Mouse (Mus musculus): ENCODE results near the gene Corin. TPM values are rescaled to one million over a fixed set of nuclear protein-coding genes. Genes with fewer than 3 reads are reported as not detected.

Gene Corin
- 2.7 and 3.1 TPM in 2 replicates for polyA plus RNA-seq (2014; fragmentation: Nextera tagmentation; extraction: Ambion mirVana)

- no peak within 1 kb of the TSS for H3K9ac ChIP-seq (ENCODE audit: low read depth, low read length)
- H3K36me3 ChIP-seq (ENCODE audit: control insufficient read depth, insufficient read depth, low read length), result no peaks in the 10 kb centered on the region
- peak within 1 kb of the TSS; percentile 67 for H3K4me2 ChIP-seq
- no peak within 1 kb of the TSS for H3K27ac ChIP-seq (ENCODE audit: low read depth, low read length)
- WGBS, result 2% methylated on average over 64 of the region's 64 CpGs
- no peaks in the 10 kb centered on the region for H3K9me3 ChIP-seq (ENCODE audit: control insufficient read depth, low read length)
- peaks cover 26% of the 10 kb centered on the region for H3K27me3 ChIP-seq (replicated peaks; ENCODE audit: control insufficient read depth, insufficient read depth, low read length)
- ATAC-seq (replicated peaks; ENCODE audit: low FRiP score) (peak; percentile 54), DNase-seq (ENCODE audit: low spot score) (peak; percentile 45)
- peak within 1 kb of the TSS; percentile 44 for H3K4me3 ChIP-seq (ENCODE audit: low read depth, low read length)
- peaks cover 2% of the 10 kb centered on the region for H3K4me1 ChIP-seq (replicated peaks; ENCODE audit: control insufficient read depth, insufficient read depth, low read length)
Observed at GRCm38 (mm10) chr5:72503531-72504523, at the start of gene Corin. Gene Corin (minus strand): TSS chr5:72504473.

GRCm38 (mm10) chr5:72551209-72551608 is 46.9 kb upstream of the Corin start:
- Histone ChIP-seq H3K27me3 (replicated peaks; ENCODE audit: control insufficient read depth, insufficient read depth, low read length) (no peaks in the 10 kb centered on the region), H3K4me2 (no peak overlapping the region), H3K4me1 (replicated peaks; ENCODE audit: control insufficient read depth, insufficient read depth, low read length) (no peaks in the 10 kb centered on the region), H3K27ac (ENCODE audit: low read depth, low read length) (no peak overlapping the region), H3K4me3 (ENCODE audit: low read depth, low read length) (no peak overlapping the region), H3K9me3 (ENCODE audit: control insufficient read depth, low read length) (no peaks in the 10 kb centered on the region), H3K9ac (ENCODE audit: low read depth, low read length) (no peak overlapping the region), H3K36me3 (ENCODE audit: control insufficient read depth, insufficient read depth, low read length) (no peaks in the 10 kb centered on the region)
- no peak for DNase-seq (ENCODE audit: low spot score)
- WGBS, result 95% methylated on average over 3 of the region's 3 CpGs
- no peak for ATAC-seq (replicated peaks; ENCODE audit: low FRiP score)

- Histone ChIP-seq H3K4me3 (ENCODE audit: low read depth, low read length) (no peak overlapping the region), H3K36me3 (ENCODE audit: control insufficient read depth, insufficient read depth, low read length) (peaks cover 21% of the 10 kb centered on the region), H3K9me3 (ENCODE audit: control insufficient read depth, low read length) (no peaks in the 10 kb centered on the region), H3K27ac (ENCODE audit: low read depth, low read length) (no peak overlapping the region), H3K4me1 (replicated peaks; ENCODE audit: control insufficient read depth, insufficient read depth, low read length) (no peaks in the 10 kb centered on the region), H3K9ac (ENCODE audit: low read depth, low read length) (no peak overlapping the region), H3K4me2 (no peak overlapping the region), H3K27me3 (replicated peaks; ENCODE audit: control insufficient read depth, insufficient read depth, low read length) (no peaks in the 10 kb centered on the region)
- 88% methylated on average over 3 of the region's 3 CpGs for WGBS
- DNase-seq (ENCODE audit: low spot score) (no peak), ATAC-seq (replicated peaks; ENCODE audit: low FRiP score) (no peak)
Observed at GRCm38 (mm10) chr5:72528896-72529295, 24.6 kb upstream of the Corin start.

- Histone ChIP-seq H3K9me3 (ENCODE audit: control insufficient read depth, low read length) (no peaks in the 10 kb centered on the region), H3K4me2 (no peak overlapping the region), H3K4me1 (replicated peaks; ENCODE audit: control insufficient read depth, insufficient read depth, low read length) (no peaks in the 10 kb centered on the region), H3K4me3 (ENCODE audit: low read depth, low read length) (no peak overlapping the region), H3K36me3 (ENCODE audit: control insufficient read depth, insufficient read depth, low read length) (peaks cover 6% of the 10 kb centered on the region; the same call in 1 of the 2 replicates), H3K9ac (ENCODE audit: low read depth, low read length) (no peak overlapping the region), H3K27ac (ENCODE audit: low read depth, low read length) (no peak overlapping the region), H3K27me3 (replicated peaks; ENCODE audit: control insufficient read depth, insufficient read depth, low read length) (no peaks in the 10 kb centered on the region)
- no peak for ATAC-seq (replicated peaks; ENCODE audit: low FRiP score)
- 86% methylated on average over 5 of the region's 5 CpGs for WGBS
- no peak for DNase-seq (ENCODE audit: low spot score)
Observed at GRCm38 (mm10) chr5:72513808-72514207, 9.5 kb upstream of the Corin start.

- H3K4me1 ChIP-seq (replicated peaks; ENCODE audit: control insufficient read depth, insufficient read depth, low read length), result peaks cover 2% of the 10 kb centered on the region
- no peaks in the 10 kb centered on the region for H3K9me3 ChIP-seq (ENCODE audit: control insufficient read depth, low read length)
- H3K4me2 ChIP-seq, result no peak overlapping the region
- no peak overlapping the region for H3K27ac ChIP-seq (ENCODE audit: low read depth, low read length)
- no peak overlapping the region for H3K9ac ChIP-seq (ENCODE audit: low read depth, low read length)
- DNase-seq (ENCODE audit: low spot score) (no peak), ATAC-seq (replicated peaks; ENCODE audit: low FRiP score) (no peak)
- 72% methylated on average over 5 of the region's 5 CpGs for WGBS
- no peak overlapping the region for H3K4me3 ChIP-seq (ENCODE audit: low read depth, low read length)
- H3K36me3 ChIP-seq (ENCODE audit: control insufficient read depth, insufficient read depth, low read length), result no peaks in the 10 kb centered on the region
- H3K27me3 ChIP-seq (replicated peaks; ENCODE audit: control insufficient read depth, insufficient read depth, low read length), result peaks cover 26% of the 10 kb centered on the region
Observed at GRCm38 (mm10) chr5:72505740-72506139, 1.5 kb upstream of the Corin start.

- no peak for ATAC-seq (replicated peaks; ENCODE audit: low FRiP score)
- Histone ChIP-seq H3K4me3 (ENCODE audit: low read depth, low read length) (no peak overlapping the region), H3K27ac (ENCODE audit: low read depth, low read length) (no peak overlapping the region), H3K27me3 (replicated peaks; ENCODE audit: control insufficient read depth, insufficient read depth, low read length) (peaks cover 26% of the 10 kb centered on the region), H3K4me2 (peak overlapping the region; percentile 67; the same call in 1 of the 2 replicates), H3K9me3 (ENCODE audit: control insufficient read depth, low read length) (no peaks in the 10 kb centered on the region), H3K4me1 (replicated peaks; ENCODE audit: control insufficient read depth, insufficient read depth, low read length) (peaks cover 2% of the 10 kb centered on the region), H3K9ac (ENCODE audit: low read depth, low read length) (no peak overlapping the region), H3K36me3 (ENCODE audit: control insufficient read depth, insufficient read depth, low read length) (no peaks in the 10 kb centered on the region)
- 66% methylated on average over 8 of the region's 8 CpGs for WGBS
- no peak for DNase-seq (ENCODE audit: low spot score)
Observed at GRCm38 (mm10) chr5:72502778-72503177, 1.5 kb downstream of the Corin start.

GRCm38 (mm10) chr5:72501763-72502162 is 2.5 kb downstream of the Corin start:
- no peak overlapping the region for H3K4me2 ChIP-seq
- ATAC-seq (replicated peaks; ENCODE audit: low FRiP score) (no peak), DNase-seq (ENCODE audit: low spot score) (no peak)
- H3K4me3 ChIP-seq (ENCODE audit: low read depth, low read length), result no peak overlapping the region
- H3K9me3 ChIP-seq (ENCODE audit: control insufficient read depth, low read length), result no peaks in the 10 kb centered on the region
- no peak overlapping the region for H3K27ac ChIP-seq (ENCODE audit: low read depth, low read length)
- H3K9ac ChIP-seq (ENCODE audit: low read depth, low read length), result no peak overlapping the region
- H3K36me3 ChIP-seq (ENCODE audit: control insufficient read depth, insufficient read depth, low read length), result no peaks in the 10 kb centered on the region
- peaks cover 2% of the 10 kb centered on the region for H3K4me1 ChIP-seq (replicated peaks; ENCODE audit: control insufficient read depth, insufficient read depth, low read length)
- WGBS, result 54% methylated on average over 3 of the region's 3 CpGs
- peaks cover 26% of the 10 kb centered on the region for H3K27me3 ChIP-seq (replicated peaks; ENCODE audit: control insufficient read depth, insufficient read depth, low read length)

- no peak for DNase-seq (ENCODE audit: low spot score)
- Histone ChIP-seq H3K4me2 (no peak overlapping the region), H3K4me3 (ENCODE audit: low read depth, low read length) (no peak overlapping the region), H3K27me3 (replicated peaks; ENCODE audit: control insufficient read depth, insufficient read depth, low read length) (peaks cover 8% of the 10 kb centered on the region), H3K27ac (ENCODE audit: low read depth, low read length) (no peak overlapping the region), H3K36me3 (ENCODE audit: control insufficient read depth, insufficient read depth, low read length) (no peaks in the 10 kb centered on the region), H3K9me3 (ENCODE audit: control insufficient read depth, low read length) (no peaks in the 10 kb centered on the region), H3K4me1 (replicated peaks; ENCODE audit: control insufficient read depth, insufficient read depth, low read length) (no peaks in the 10 kb centered on the region), H3K9ac (ENCODE audit: low read depth, low read length) (no peak overlapping the region)
- no peak for ATAC-seq (replicated peaks; ENCODE audit: low FRiP score)
- 61% methylated on average over 10 of the region's 10 CpGs for WGBS
Observed at GRCm38 (mm10) chr5:72498271-72498670, 6.0 kb downstream of the Corin start.

- Histone ChIP-seq H3K9ac (ENCODE audit: low read depth, low read length) (no peak overlapping the region), H3K9me3 (ENCODE audit: control insufficient read depth, low read length) (no peaks in the 10 kb centered on the region), H3K27ac (ENCODE audit: low read depth, low read length) (no peak overlapping the region), H3K36me3 (ENCODE audit: control insufficient read depth, insufficient read depth, low read length) (no peaks in the 10 kb centered on the region), H3K4me1 (replicated peaks; ENCODE audit: control insufficient read depth, insufficient read depth, low read length) (no peaks in the 10 kb centered on the region), H3K27me3 (replicated peaks; ENCODE audit: control insufficient read depth, insufficient read depth, low read length) (no peaks in the 10 kb centered on the region; the same call in 1 of the 2 replicates), H3K4me2 (no peak overlapping the region), H3K4me3 (ENCODE audit: low read depth, low read length) (no peak overlapping the region)
- no peak for DNase-seq (ENCODE audit: low spot score)
- ATAC-seq (replicated peaks; ENCODE audit: low FRiP score), result no peak
- WGBS, result 64% methylated on average over 4 of the region's 4 CpGs
Observed at GRCm38 (mm10) chr5:72496756-72497155, 7.5 kb downstream of the Corin start.

Data from liver, embryonic 11.5 days (tissue).